Mouse (Mus musculus) embryonic facial prominence, embryonic 12.5 days (tissue): ENCODE data around the gene 1700113H08Rik. TPM values are rescaled to one million over a fixed set of nuclear protein-coding genes. Genes with fewer than 3 reads are reported as not detected.

Source experiments
- ATAC-seq: fragments of 200-750 bp; cut with Nextera tagmentation; 2 replicates; pipeline ENCODE4 v1.8.0; 2017; ENCODE audit not compliant: insufficient number of reproducible peaks, insufficient read depth, low FRiP score, low TSS enrichment
- H3K27ac ChIP-seq: fragments of 300-500 bp; sonication (generic); 2 replicates; pipeline ENCODE4 v1.5.1; 2016; ENCODE audit warnings: mild to moderate bottlenecking
- H3K27me3 ChIP-seq: fragments of 300-500 bp; sonication (generic); 2 replicates; pipeline ENCODE4 v1.6.1; 2016; ENCODE audit warnings: mild to moderate bottlenecking, moderate library complexity
- H3K36me3 ChIP-seq: fragments of 300-500 bp; sonication (generic); 2 replicates; pipeline ENCODE4 v1.6.1; 2016; ENCODE audit warnings: mild to moderate bottlenecking
- H3K4me1 ChIP-seq: fragments of 300-500 bp; sonication (generic); 2 replicates; pipeline ENCODE4 v1.6.1; 2016
- H3K4me2 ChIP-seq: fragments of 300-500 bp; sonication (generic); replicated peaks from 2 replicates; pipeline ENCODE4 v1.6.1; 2016; ENCODE audit warnings: mild to moderate bottlenecking, moderate library complexity
- H3K4me3 ChIP-seq: fragments of 300-500 bp; sonication (generic); 2 replicates; pipeline ENCODE4 v1.5.1; 2016; ENCODE audit warnings: mild to moderate bottlenecking
- H3K9ac ChIP-seq: fragments of 300-500 bp; sonication (generic); 2 replicates; pipeline ENCODE4 v1.6.1; 2016; ENCODE audit warnings: mild to moderate bottlenecking, moderate library complexity
- H3K9me3 ChIP-seq: fragments of 300-500 bp; sonication (generic); 2 replicates; pipeline ENCODE4 v1.6.1; 2016; ENCODE audit warnings: mild to moderate bottlenecking, moderate library complexity
- WGBS: fragments of 180-500 bp; shearing (Covaris S2); methylation state at CpG from one replicate; pipeline ENCODE4 v1.1.7; 2016; 5-methylcytosine and 5-hydroxymethylcytosine counted together
- polyA plus RNA-seq: library from polyadenylated mRNA; unstranded; fragments of >200 nt; fragmentation: Nextera tagmentation; extraction: Ambion mirVana; gene quantifications from 2 replicates; pipeline ENCODE4 v1.2.1, GENCODE M21; 2016

Gene 1700113H08Rik
- polyA plus RNA-seq, 1 experiment from 2014 or later: not detected

GRCm38 (mm10) chr10:87084236-87084635, 26.4 kb downstream of the 1700113H08Rik start:
- ATAC-seq: no peak
- 94% methylated on average over 6 of the region's 6 CpGs for WGBS

GRCm38 (mm10) chr10:87087646-87088045, 29.8 kb downstream of the 1700113H08Rik start:
- H3K36me3 ChIP-seq: no peaks in the 10 kb centered on the region
- no peaks in the 10 kb centered on the region for H3K9me3 ChIP-seq
- H3K27me3 ChIP-seq: no peaks in the 10 kb centered on the region
- no peak for ATAC-seq
- H3K4me3 ChIP-seq: no peak overlapping the region
- H3K9ac ChIP-seq: no peak overlapping the region
- H3K27ac ChIP-seq: no peak overlapping the region
- 61% methylated on average over 5 of the region's 5 CpGs for whole genome bisulfite sequencing
- no peaks in the 10 kb centered on the region for H3K4me1 ChIP-seq
- no peak overlapping the region for H3K4me2 ChIP-seq

More at GRCm38 (mm10) chr10:87084236-87084635, 26.4 kb downstream of the 1700113H08Rik start:
- no peak overlapping the region for H3K4me3 ChIP-seq
- no peaks in the 10 kb centered on the region for H3K9me3 ChIP-seq
- no peaks in the 10 kb centered on the region for H3K27me3 ChIP-seq
- no peak overlapping the region for H3K9ac ChIP-seq
- H3K36me3 ChIP-seq: no peaks in the 10 kb centered on the region
- H3K27ac ChIP-seq: no peak overlapping the region
- H3K4me1 ChIP-seq: no peaks in the 10 kb centered on the region
- no peak overlapping the region for H3K4me2 ChIP-seq

- H3K4me2 ChIP-seq: no peak overlapping the region
- no peaks in the 10 kb centered on the region for H3K36me3 ChIP-seq
- no peaks in the 10 kb centered on the region for H3K27me3 ChIP-seq
- H3K27ac ChIP-seq: no peak overlapping the region
- H3K9ac ChIP-seq: no peak overlapping the region
- no peaks in the 10 kb centered on the region for H3K9me3 ChIP-seq
- peaks cover 7% of the 10 kb centered on the region; the same call in 1 of the 2 replicates for H3K4me1 ChIP-seq
- ATAC-seq: 0 out of 2 replicates have a peak, but pooled peaks have one; percentile 52
- H3K4me3 ChIP-seq: no peak overlapping the region
Observed at GRCm38 (mm10) chr10:87094249-87094648, 36.4 kb downstream of the 1700113H08Rik start.

GRCm38 (mm10) chr10:87098722-87099121, 40.9 kb downstream of the 1700113H08Rik start:
- H3K27ac ChIP-seq: no peak overlapping the region
- H3K4me1 ChIP-seq: peaks cover 23% of the 10 kb centered on the region
- H3K27me3 ChIP-seq: no peaks in the 10 kb centered on the region
- no peaks in the 10 kb centered on the region for H3K36me3 ChIP-seq
- H3K4me2 ChIP-seq: no peak overlapping the region
- H3K9me3 ChIP-seq: no peaks in the 10 kb centered on the region
- no peak for ATAC-seq
- 40% methylated on average over 6 of the region's 6 CpGs for WGBS
- no peak overlapping the region for H3K4me3 ChIP-seq
- no peak overlapping the region for H3K9ac ChIP-seq

GRCm38 (mm10) chr10:87100668-87101067, 42.8 kb downstream of the 1700113H08Rik start:
- Histone ChIP-seq H3K4me3 (no peak overlapping the region), H3K36me3 (no peaks in the 10 kb centered on the region), H3K4me1 (peaks cover 23% of the 10 kb centered on the region), H3K4me2 (no peak overlapping the region), H3K27ac (no peak overlapping the region), H3K9me3 (no peaks in the 10 kb centered on the region), H3K27me3 (no peaks in the 10 kb centered on the region), H3K9ac (no peak overlapping the region)
- ATAC-seq: no peak
- 68% methylated on average over 3 of the region's 4 CpGs for WGBS

GRCm38 (mm10) chr10:87101265-87101950, 43.6 kb downstream of the 1700113H08Rik start:
- Histone ChIP-seq H3K27me3 (no peaks in the 10 kb centered on the region), H3K9ac (no peak overlapping the region), H3K27ac (no peak overlapping the region), H3K4me3 (no peak overlapping the region), H3K36me3 (no peaks in the 10 kb centered on the region), H3K9me3 (no peaks in the 10 kb centered on the region), H3K4me2 (no peak overlapping the region), H3K4me1 (peaks cover 23% of the 10 kb centered on the region)
- peak; percentile 53 for ATAC-seq
- WGBS: 10% methylated on average over 9 of the region's 9 CpGs

GRCm38 (mm10) chr10:87101951-87102320, 44.1 kb downstream of the 1700113H08Rik start:
- Histone ChIP-seq H3K4me3 (no peak overlapping the region), H3K4me2 (no peak overlapping the region), H3K27me3 (no peaks in the 10 kb centered on the region), H3K36me3 (no peaks in the 10 kb centered on the region), H3K27ac (no peak overlapping the region), H3K9me3 (no peaks in the 10 kb centered on the region), H3K9ac (no peak overlapping the region), H3K4me1 (peaks cover 23% of the 10 kb centered on the region)
- no peak for ATAC-seq
- 14% methylated on average over 3 of the region's 3 CpGs for WGBS

- no peak for ATAC-seq
- H3K4me2 ChIP-seq: no peak overlapping the region
- H3K9me3 ChIP-seq: no peaks in the 10 kb centered on the region
- 37% methylated on average over 13 of the region's 13 CpGs for WGBS
- H3K27me3 ChIP-seq: no peaks in the 10 kb centered on the region
- no peak overlapping the region for H3K9ac ChIP-seq
- H3K4me3 ChIP-seq: no peak overlapping the region
- H3K4me1 ChIP-seq: peaks cover 23% of the 10 kb centered on the region
- H3K36me3 ChIP-seq: no peaks in the 10 kb centered on the region
- no peak overlapping the region for H3K27ac ChIP-seq
Observed at GRCm38 (mm10) chr10:87102455-87102854, 44.6 kb downstream of the 1700113H08Rik start.

- peaks cover 20% of the 10 kb centered on the region for H3K4me1 ChIP-seq
- ATAC-seq: no peak
- no peak overlapping the region for H3K4me3 ChIP-seq
- WGBS: 63% methylated on average over 8 of the region's 8 CpGs
- no peak overlapping the region for H3K27ac ChIP-seq
- H3K36me3 ChIP-seq: no peaks in the 10 kb centered on the region
- no peak overlapping the region for H3K4me2 ChIP-seq
- no peak overlapping the region for H3K9ac ChIP-seq
- no peaks in the 10 kb centered on the region for H3K27me3 ChIP-seq
- no peaks in the 10 kb centered on the region for H3K9me3 ChIP-seq
Observed at GRCm38 (mm10) chr10:87103286-87103685, 45.4 kb downstream of the 1700113H08Rik start.

GRCm38 (mm10) chr10:87107565-87108297, 49.9 kb downstream of the 1700113H08Rik start:
- Histone ChIP-seq H3K4me1 (peaks cover under 1% of the 10 kb centered on the region; the same call in 1 of the 2 replicates), H3K27ac (no peak overlapping the region), H3K4me2 (no peak overlapping the region), H3K36me3 (no peaks in the 10 kb centered on the region), H3K4me3 (no peak overlapping the region), H3K27me3 (no peaks in the 10 kb centered on the region), H3K9ac (no peak overlapping the region), H3K9me3 (no peaks in the 10 kb centered on the region)
- no peak for ATAC-seq
- WGBS: 80% methylated on average over 9 of the region's 9 CpGs

- 88% methylated on average over 6 of the region's 6 CpGs for WGBS
- no peak overlapping the region for H3K27ac ChIP-seq
- no peak overlapping the region for H3K9ac ChIP-seq
- no peaks in the 10 kb centered on the region for H3K27me3 ChIP-seq
- no peaks in the 10 kb centered on the region for H3K9me3 ChIP-seq
- H3K4me1 ChIP-seq: no peaks in the 10 kb centered on the region
- H3K4me3 ChIP-seq: no peak overlapping the region
- no peak for ATAC-seq
- no peaks in the 10 kb centered on the region for H3K36me3 ChIP-seq
- H3K4me2 ChIP-seq: no peak overlapping the region
Observed at GRCm38 (mm10) chr10:87108333-87108732, 50.5 kb downstream of the 1700113H08Rik start.
